Mouse (Mus musculus): ENCODE measurements at regions not wholly inside any gene's neighbourhood (a gene's known extent, or its start where the extent isn't known, plus 50 kb on each side); places are given as distances from the start of the nearest gene placed in this dataset.

GRCm38 (mm10) chr8:92545347-92546059, 128.6 kb upstream of the Irx6 start:
- no peak overlapping the region for H3K27ac ChIP-seq (ENCODE audit: control insufficient read depth, insufficient read depth, low read depth, low read length, poor library complexity)
- no peak for TF ChIP-seq POLR2A (IDR thresholded peaks at IDR 0.05; ENCODE audit: borderline replicate concordance, control insufficient read depth, low read depth, low read length)
- TF ChIP-seq CTCF (IDR thresholded peaks at IDR 0.05; ENCODE audit: control insufficient read depth, insufficient read depth, low read length): no peak
- no peak overlapping the region for H3K4me3 ChIP-seq (replicated peaks; ENCODE audit: control insufficient read depth, low read depth, low read length)
- 50% methylated on average over 17 of the region's 17 CpGs for WGBS
- H3K4me1 ChIP-seq (ENCODE audit: control insufficient read depth, insufficient read depth, low read length): no peaks in the 10 kb centered on the region

DNA sequence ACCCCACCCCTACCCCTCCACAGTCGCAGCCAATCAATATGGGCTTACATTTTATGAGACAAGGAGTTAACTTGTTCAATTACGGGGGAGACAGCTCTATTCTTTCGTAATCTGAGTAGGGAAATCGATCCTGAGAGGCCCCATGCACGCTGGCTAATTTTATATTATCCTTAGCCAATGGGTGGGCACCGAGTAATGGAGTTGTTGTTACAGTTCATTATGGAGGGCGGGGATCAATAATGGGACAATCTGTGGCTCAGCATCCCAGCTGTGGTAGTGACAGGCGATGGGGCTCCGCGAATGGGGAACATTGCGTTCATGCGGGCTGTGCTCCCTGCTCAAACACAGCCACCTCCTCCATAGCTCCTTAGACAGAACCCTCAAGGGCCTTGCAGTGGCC, 118.9 kb upstream of the Irx6 start:
- H3K4me3 ChIP-seq (replicated peaks; ENCODE audit: control insufficient read depth, low read depth, low read length): no peak overlapping the region
- no peak overlapping the region for H3K27ac ChIP-seq (ENCODE audit: control insufficient read depth, insufficient read depth, low read depth, low read length, poor library complexity)
- TF ChIP-seq CTCF (IDR thresholded peaks at IDR 0.05; ENCODE audit: control insufficient read depth, insufficient read depth, low read length) (no peak), POLR2A (IDR thresholded peaks at IDR 0.05; ENCODE audit: borderline replicate concordance, control insufficient read depth, low read depth, low read length) (no peak)
- WGBS: 85% methylated on average over 12 of the region's 12 CpGs
- H3K4me1 ChIP-seq (ENCODE audit: control insufficient read depth, insufficient read depth, low read length): no peaks in the 10 kb centered on the region

DNA sequence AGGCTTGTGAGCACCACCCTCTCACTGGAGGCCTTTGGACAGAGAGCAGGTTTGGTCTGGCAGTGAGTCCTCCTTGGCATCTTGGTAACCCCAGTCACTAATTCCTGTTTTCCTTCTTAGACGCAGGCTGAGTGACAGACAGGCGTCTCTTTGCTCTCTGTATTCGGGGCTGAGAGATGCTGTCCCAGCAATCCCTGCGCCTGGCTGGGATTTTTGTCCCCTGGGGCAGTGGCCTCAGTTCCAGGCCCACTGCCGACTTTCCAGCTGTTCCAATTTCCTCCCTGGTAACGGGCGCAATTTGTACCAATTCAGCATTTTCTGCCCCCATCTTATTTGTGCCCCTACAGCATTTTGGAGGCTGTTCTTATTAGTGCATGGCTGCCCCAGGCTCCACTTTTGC, 118.5 kb upstream of the Irx6 start:
- WGBS: 76% methylated on average over 7 of the region's 7 CpGs

DNA sequence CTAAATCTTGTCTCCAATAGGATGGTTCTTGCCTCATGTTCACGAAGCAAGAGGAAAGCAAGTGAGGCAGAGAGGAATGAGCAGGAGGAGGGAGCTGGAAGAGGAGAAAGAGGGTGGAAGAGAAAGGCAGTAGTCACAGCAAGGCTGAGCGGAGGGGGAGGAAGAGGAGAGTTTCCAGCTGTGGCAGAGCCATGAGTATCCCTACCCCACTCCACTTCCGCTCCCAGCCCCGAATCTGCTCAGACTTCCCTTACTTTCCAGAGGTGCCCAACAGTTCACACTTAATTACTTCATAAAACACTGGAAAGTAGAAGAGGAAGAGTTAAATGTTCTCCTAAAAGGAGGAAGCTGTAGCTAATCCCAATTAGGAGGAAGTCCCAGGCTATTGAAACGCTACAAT, 111.6 kb upstream of the Irx6 start:
- no peaks in the 10 kb centered on the region for H3K4me1 ChIP-seq (ENCODE audit: control insufficient read depth, insufficient read depth, low read length)
- no peak for TF ChIP-seq POLR2A (IDR thresholded peaks at IDR 0.05; ENCODE audit: borderline replicate concordance, control insufficient read depth, low read depth, low read length)
- no peak for TF ChIP-seq CTCF (IDR thresholded peaks at IDR 0.05; ENCODE audit: control insufficient read depth, insufficient read depth, low read length)
- no peak overlapping the region for H3K4me3 ChIP-seq (replicated peaks; ENCODE audit: control insufficient read depth, low read depth, low read length)
- H3K27ac ChIP-seq (ENCODE audit: control insufficient read depth, insufficient read depth, low read depth, low read length, poor library complexity): no peak overlapping the region
- 50% methylated on average over 5 of the region's 5 CpGs for WGBS

More for the DNA sequence above, 118.5 kb upstream of the Irx6 start:
- H3K4me1 ChIP-seq (ENCODE audit: control insufficient read depth, insufficient read depth, low read length): no peaks in the 10 kb centered on the region
- no peak for TF ChIP-seq CTCF (IDR thresholded peaks at IDR 0.05; ENCODE audit: control insufficient read depth, insufficient read depth, low read length)
- no peak for TF ChIP-seq POLR2A (IDR thresholded peaks at IDR 0.05; ENCODE audit: borderline replicate concordance, control insufficient read depth, low read depth, low read length)
- no peak overlapping the region for H3K4me3 ChIP-seq (replicated peaks; ENCODE audit: control insufficient read depth, low read depth, low read length)
- H3K27ac ChIP-seq (ENCODE audit: control insufficient read depth, insufficient read depth, low read depth, low read length, poor library complexity): no peak overlapping the region

GRCm38 (mm10) chr8:92562962-92563361, 111.1 kb upstream of the Irx6 start:
- no peak overlapping the region for H3K4me3 ChIP-seq (replicated peaks; ENCODE audit: control insufficient read depth, low read depth, low read length)
- no peak for TF ChIP-seq CTCF (IDR thresholded peaks at IDR 0.05; ENCODE audit: control insufficient read depth, insufficient read depth, low read length)
- TF ChIP-seq POLR2A (IDR thresholded peaks at IDR 0.05; ENCODE audit: borderline replicate concordance, control insufficient read depth, low read depth, low read length): no peak
- no peak overlapping the region for H3K27ac ChIP-seq (ENCODE audit: control insufficient read depth, insufficient read depth, low read depth, low read length, poor library complexity)
- no peaks in the 10 kb centered on the region for H3K4me1 ChIP-seq (ENCODE audit: control insufficient read depth, insufficient read depth, low read length)
- WGBS: 75% methylated on average over 5 of the region's 5 CpGs

DNA sequence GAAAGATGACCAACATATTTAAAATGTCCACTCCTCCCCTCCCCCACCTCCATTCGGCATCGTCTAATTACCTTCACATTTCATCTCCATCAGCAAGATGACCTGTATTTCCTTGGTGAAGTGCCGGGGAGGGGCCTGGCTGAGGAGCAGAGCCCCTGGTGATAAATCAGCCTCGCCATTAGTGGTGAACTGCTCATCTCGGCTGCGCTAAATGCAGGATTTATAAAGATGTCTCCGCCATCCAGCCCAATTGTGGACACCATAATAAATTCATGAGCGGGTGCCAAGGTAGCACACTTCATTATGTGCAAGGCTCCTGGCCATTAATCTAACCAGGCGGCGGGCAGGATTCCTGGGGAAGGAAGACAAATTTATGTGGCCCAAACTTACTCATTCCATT, 104.4 kb upstream of the Irx6 start:
- WGBS: 80% methylated on average over 10 of the region's 10 CpGs
- H3K27ac ChIP-seq (ENCODE audit: control insufficient read depth, insufficient read depth, low read depth, low read length, poor library complexity): no peak overlapping the region
- no peak overlapping the region for H3K4me3 ChIP-seq (replicated peaks; ENCODE audit: control insufficient read depth, low read depth, low read length)
- H3K4me1 ChIP-seq (ENCODE audit: control insufficient read depth, insufficient read depth, low read length): no peaks in the 10 kb centered on the region
- TF ChIP-seq CTCF (IDR thresholded peaks at IDR 0.05; ENCODE audit: control insufficient read depth, insufficient read depth, low read length) (no peak), POLR2A (IDR thresholded peaks at IDR 0.05; ENCODE audit: borderline replicate concordance, control insufficient read depth, low read depth, low read length) (no peak)

DNA sequence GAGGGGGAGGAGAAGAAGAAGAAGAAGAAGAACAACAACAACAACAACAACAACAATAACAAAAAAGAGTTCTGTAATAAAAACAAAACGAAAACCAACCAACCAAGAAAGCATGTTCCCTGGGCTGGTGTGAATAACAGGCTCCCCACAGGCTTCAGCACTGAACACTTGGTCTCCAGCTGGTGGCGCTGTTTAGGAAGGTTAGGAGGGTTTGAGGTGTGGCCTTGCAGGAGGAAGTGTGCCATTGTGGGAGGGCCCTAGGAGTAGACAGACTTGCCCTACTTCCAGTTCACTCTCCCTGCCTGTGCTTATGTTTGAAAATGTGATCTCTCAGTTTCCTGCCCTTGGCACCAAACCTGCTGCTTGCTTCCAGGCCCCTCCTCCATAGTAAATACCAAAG, 94.6 kb upstream of the Irx6 start:
- H3K4me3 ChIP-seq (replicated peaks; ENCODE audit: control insufficient read depth, low read depth, low read length): no peak overlapping the region
- 59% methylated on average over 2 of the region's 2 CpGs for WGBS
- no peaks in the 10 kb centered on the region for H3K4me1 ChIP-seq (ENCODE audit: control insufficient read depth, insufficient read depth, low read length)
- H3K27ac ChIP-seq (ENCODE audit: control insufficient read depth, insufficient read depth, low read depth, low read length, poor library complexity): no peak overlapping the region
- TF ChIP-seq CTCF (IDR thresholded peaks at IDR 0.05; ENCODE audit: control insufficient read depth, insufficient read depth, low read length) (no peak), POLR2A (IDR thresholded peaks at IDR 0.05; ENCODE audit: borderline replicate concordance, control insufficient read depth, low read depth, low read length) (no peak)

DNA sequence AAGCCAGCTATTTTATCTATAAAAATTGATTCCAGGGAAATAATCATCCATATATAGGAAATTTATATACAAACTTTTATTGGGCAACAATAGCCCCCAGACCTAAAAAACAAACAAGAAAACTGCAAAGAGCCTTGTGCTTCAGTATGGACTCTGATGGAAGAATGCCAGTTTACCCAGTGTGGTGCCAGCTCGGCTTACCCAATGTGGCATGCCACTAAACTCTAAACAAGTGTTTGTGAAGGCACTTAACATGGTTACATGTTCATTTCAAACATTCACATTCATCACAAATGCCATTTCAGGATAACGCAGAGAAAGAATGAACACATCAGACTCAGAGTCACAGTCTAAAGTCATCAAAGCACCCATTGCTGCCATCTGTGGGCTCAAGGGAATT, 93.0 kb upstream of the Irx6 start:
- WGBS: 79% methylated on average over 2 of the region's 2 CpGs
- Histone ChIP-seq H3K4me1 (ENCODE audit: control insufficient read depth, insufficient read depth, low read length) (no peaks in the 10 kb centered on the region), H3K27ac (ENCODE audit: control insufficient read depth, insufficient read depth, low read depth, low read length, poor library complexity) (no peak overlapping the region), H3K4me3 (replicated peaks; ENCODE audit: control insufficient read depth, low read depth, low read length) (no peak overlapping the region)
- TF ChIP-seq POLR2A (IDR thresholded peaks at IDR 0.05; ENCODE audit: borderline replicate concordance, control insufficient read depth, low read depth, low read length) (no peak), CTCF (IDR thresholded peaks at IDR 0.05; ENCODE audit: control insufficient read depth, insufficient read depth, low read length) (no peak)

DNA sequence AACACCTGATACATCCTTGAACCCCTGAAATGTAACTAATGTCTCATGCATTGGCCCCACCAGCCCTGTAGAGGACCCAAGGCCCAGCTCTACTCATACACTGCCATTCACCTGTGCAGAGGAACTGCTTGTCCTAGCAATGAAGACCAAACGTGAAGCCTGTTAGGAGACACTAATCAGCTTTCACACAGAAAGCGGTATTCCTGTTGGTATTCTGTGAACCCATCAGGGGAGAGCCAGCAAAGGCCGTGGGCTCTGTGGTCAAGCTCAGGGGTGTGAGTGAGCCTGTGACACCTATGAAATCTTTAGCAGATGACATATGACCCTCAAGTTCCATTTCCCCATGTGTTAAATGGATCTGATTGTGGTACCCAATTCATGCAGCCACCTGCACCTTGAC, 73.3 kb upstream of the Irx6 start:
- H3K27ac ChIP-seq (ENCODE audit: control insufficient read depth, insufficient read depth, low read depth, low read length, poor library complexity): no peak overlapping the region
- no peak overlapping the region for H3K4me3 ChIP-seq (replicated peaks; ENCODE audit: control insufficient read depth, low read depth, low read length)
- no peak for TF ChIP-seq POLR2A (IDR thresholded peaks at IDR 0.05; ENCODE audit: borderline replicate concordance, control insufficient read depth, low read depth, low read length)
- TF ChIP-seq CTCF (IDR thresholded peaks at IDR 0.05; ENCODE audit: control insufficient read depth, insufficient read depth, low read length): no peak
- no peaks in the 10 kb centered on the region for H3K4me1 ChIP-seq (ENCODE audit: control insufficient read depth, insufficient read depth, low read length)
- WGBS: 83% methylated on average over 3 of the region's 3 CpGs
